Mouse (Mus musculus) MEL (cell line): ENCODE measurements around the gene Slc17a7. TPM values are rescaled to one million over a fixed set of nuclear protein-coding genes. Genes with fewer than 3 reads are reported as not detected.

ENCODE experiments used
- DNase-seq: peaks from one replicate; pipeline ENCODE4 v3.0.0; 2011; ENCODE audit warnings: low read depth, low spot score
- H3K27ac ChIP-seq: 2 replicates; pipeline ENCODE4 v1.5.1; 2012; ENCODE audit warnings: low read depth, mild to moderate bottlenecking, control low read depth, low read length, moderate library complexity; ENCODE audit not compliant: control insufficient read depth
- H3K27me3 ChIP-seq, 2 experiments: fragments of 150-350 bp in 1 of 2; sonication (generic) in 1 of 2; 2 replicates each; pipeline ENCODE4 v1.6.1; 2012; ENCODE audit warnings: low read length in 2 of 2, mild to moderate bottlenecking in 2 of 2, improper control_type of control experiment in 1 of 2, moderate library complexity in 1 of 2; ENCODE audit not compliant: insufficient read depth in 2 of 2, control insufficient read depth in 1 of 2
- H3K36me3 ChIP-seq, 2 experiments: 2 replicates each; pipeline ENCODE4 v1.6.1; 2012 to 2014; ENCODE audit warnings: low read length in 2 of 2, improper control_type of control experiment in 1 of 2, inconsistent platforms in 1 of 2, mild to moderate bottlenecking in 1 of 2; ENCODE audit not compliant: insufficient read depth in 2 of 2, control insufficient read depth in 1 of 2
- H3K4me1 ChIP-seq, 2 experiments: fragments of 150-350 bp in 1 of 2; sonication (generic) in 1 of 2; 2 replicates each; pipeline ENCODE4 v1.6.1; 2012; ENCODE audit warnings: low read length in 2 of 2, improper control_type of control experiment in 1 of 2, mild to moderate bottlenecking in 1 of 2; ENCODE audit not compliant: insufficient read depth in 2 of 2, control insufficient read depth in 1 of 2
- H3K4me3 ChIP-seq, 2 experiments: fragments of 150-350 bp in 1 of 2; sonication (generic) in 1 of 2; 2 replicates each; pipeline ENCODE4 v1.5.1; 2012; ENCODE audit warnings: low read depth in 2 of 2, low read length in 2 of 2, mild to moderate bottlenecking in 2 of 2, moderate library complexity in 2 of 2, control low read depth in 1 of 2, improper control_type of control experiment in 1 of 2; ENCODE audit not compliant: control insufficient read depth in 1 of 2, insufficient read depth in 1 of 2
- H3K79me2 ChIP-seq: 2 replicates; pipeline ENCODE4 v1.6.1; 2012; ENCODE audit warnings: mild to moderate bottlenecking, low read length, moderate library complexity; ENCODE audit not compliant: control insufficient read depth, poor library complexity, insufficient read depth
- H3K9ac ChIP-seq: 2 replicates; pipeline ENCODE4 v1.6.1; 2012; ENCODE audit warnings: low read depth, mild to moderate bottlenecking, control low read depth, low read length, moderate library complexity; ENCODE audit not compliant: control insufficient read depth, poor library complexity, severe bottlenecking
- H3K9me3 ChIP-seq: fragments of 150-350 bp; sonication (generic); replicated peaks from 2 replicates; pipeline ENCODE4 v1.6.1; 2012; ENCODE audit warnings: mild to moderate bottlenecking, low read length, improper control_type of control experiment, moderate library complexity; ENCODE audit not compliant: insufficient read depth
- CHD2 ChIP-seq: IDR thresholded peaks from 2 replicates; pipeline ENCODE4 v1.6.1; 2011; ENCODE audit warnings: low read length, improper control_type of control experiment
- CTCF ChIP-seq, 3 experiments: IDR thresholded peaks in 2 of 3; conservative IDR thresholded peaks in 1 of 3; 2 replicates each; pipeline ENCODE4 v1.5.1; 2011 to 2012; ENCODE audit warnings: low read length in 3 of 3, low read depth in 2 of 3, mild to moderate bottlenecking in 2 of 3, improper control_type of control experiment in 1 of 3, inconsistent platforms in 1 of 3, mixed read lengths in 1 of 3, moderate library complexity in 1 of 3; ENCODE audit not compliant: control insufficient read depth in 1 of 3, insufficient read depth in 1 of 3, poor library complexity in 1 of 3, severe bottlenecking in 1 of 3
- E2F4 ChIP-seq: IDR thresholded peaks from 2 replicates; pipeline ENCODE4 v1.6.1; 2011; ENCODE audit warnings: low read depth, low read length, improper control_type of control experiment, borderline replicate concordance
- ELF1 ChIP-seq: IDR thresholded peaks from 2 replicates; pipeline ENCODE4 v1.6.1; 2014; ENCODE audit warnings: low read depth, mild to moderate bottlenecking, inconsistent platforms, low read length, improper control_type of control experiment, moderate library complexity
- EP300 ChIP-seq, 2 experiments: IDR thresholded peaks; 2 replicates each; pipeline ENCODE4 v1.6.1; 2011; ENCODE audit warnings: improper control_type of control experiment in 2 of 2, low read length in 2 of 2, low read depth in 1 of 2, mild to moderate bottlenecking in 1 of 2
- ETS1 ChIP-seq: IDR thresholded peaks from 2 replicates; pipeline ENCODE4 v1.6.1; 2012; ENCODE audit warnings: low read depth, mild to moderate bottlenecking, inconsistent platforms, low read length, improper control_type of control experiment, moderate library complexity
- GABPA ChIP-seq: IDR thresholded peaks from 2 replicates; pipeline ENCODE4 v1.6.1; 2012; ENCODE audit warnings: low read depth, mild to moderate bottlenecking, inconsistent platforms, low read length, improper control_type of control experiment, moderate library complexity
- GATA1 ChIP-seq: IDR thresholded peaks from 2 replicates; pipeline ENCODE4 v1.6.1; 2011; ENCODE audit warnings: low read depth, low read length, improper control_type of control experiment
- HCFC1 ChIP-seq: IDR thresholded peaks from 2 replicates; pipeline ENCODE4 v1.6.1; 2012; ENCODE audit warnings: low read depth, mild to moderate bottlenecking, inconsistent platforms, low read length, improper control_type of control experiment, moderate library complexity
- JUND ChIP-seq: IDR thresholded peaks from 2 replicates; pipeline ENCODE4 v1.6.1; 2011; ENCODE audit warnings: low read depth, mild to moderate bottlenecking, improper control_type of control experiment, low read length
- KAT2A ChIP-seq: conservative IDR thresholded peaks from 2 replicates; pipeline ENCODE4 v1.6.1; 2012; ENCODE audit warnings: low read depth, low read length, improper control_type of control experiment, inconsistent platforms
- MAFK ChIP-seq: IDR thresholded peaks from 2 replicates; pipeline ENCODE4 v1.6.1; 2011; ENCODE audit warnings: low read depth, mild to moderate bottlenecking, low read length, improper control_type of control experiment, borderline replicate concordance
- MAZ ChIP-seq: IDR thresholded peaks from 2 replicates; pipeline ENCODE4 v1.6.1; 2012; ENCODE audit warnings: low read depth, mild to moderate bottlenecking, inconsistent platforms, low read length, improper control_type of control experiment
- MEF2A ChIP-seq: IDR thresholded peaks from 2 replicates; pipeline ENCODE4 v1.6.1; 2014; ENCODE audit warnings: low read depth, mild to moderate bottlenecking, inconsistent platforms, low read length, improper control_type of control experiment; ENCODE audit not compliant: poor library complexity, insufficient replicate concordance, severe bottlenecking; ENCODE audit errors: extremely low read depth
- MXI1 ChIP-seq: IDR thresholded peaks from 2 replicates; pipeline ENCODE4 v1.6.1; 2011; ENCODE audit warnings: mild to moderate bottlenecking, low read depth, low read length, improper control_type of control experiment
- MYC ChIP-seq: IDR thresholded peaks from 2 replicates; pipeline ENCODE4 v1.6.1; 2011; ENCODE audit warnings: low read depth, mild to moderate bottlenecking, low read length, improper control_type of control experiment, moderate library complexity
- NELFE ChIP-seq: IDR thresholded peaks from 2 replicates; pipeline ENCODE4 v1.6.1; 2011; ENCODE audit warnings: low read depth, low read length, improper control_type of control experiment
- POLR2A ChIP-seq, 2 experiments: IDR thresholded peaks; 2 replicates each; pipeline ENCODE4 v1.6.1; 2011 to 2012; ENCODE audit warnings: low read length in 2 of 2, mild to moderate bottlenecking in 2 of 2, control low read depth in 1 of 2, improper control_type of control experiment in 1 of 2, low read depth in 1 of 2, moderate library complexity in 1 of 2; ENCODE audit not compliant: control insufficient read depth in 1 of 2, insufficient read depth in 1 of 2, poor library complexity in 1 of 2
- POLR2AphosphoS2 ChIP-seq: IDR thresholded peaks from 2 replicates; pipeline ENCODE4 v1.6.1; 2011; ENCODE audit warnings: low read length, improper control_type of control experiment
- POLR2AphosphoS5 ChIP-seq: IDR thresholded peaks from 2 replicates; pipeline ENCODE4 v1.6.1; 2012; ENCODE audit warnings: low read depth, borderline replicate concordance, mild to moderate bottlenecking, inconsistent platforms, low read length, moderate library complexity, mixed read lengths
- RAD21 ChIP-seq: IDR thresholded peaks from 2 replicates; pipeline ENCODE4 v1.6.1; 2011; ENCODE audit warnings: mild to moderate bottlenecking, low read depth, low read length, improper control_type of control experiment
- SIN3A ChIP-seq: IDR thresholded peaks from 2 replicates; pipeline ENCODE4 v1.6.1; 2012; ENCODE audit warnings: low read length, improper control_type of control experiment, inconsistent platforms
- SMC3 ChIP-seq: IDR thresholded peaks from 2 replicates; pipeline ENCODE4 v1.6.1; 2011; ENCODE audit warnings: low read depth, low read length, improper control_type of control experiment
- TBP ChIP-seq: IDR thresholded peaks from 2 replicates; pipeline ENCODE4 v1.8.0; 2011; ENCODE audit warnings: low read depth, low read length, improper control_type of control experiment
- TCF12 ChIP-seq: IDR thresholded peaks from 2 replicates; pipeline ENCODE4 v1.6.1; 2014; ENCODE audit warnings: low read depth, mild to moderate bottlenecking, inconsistent platforms, low read length, improper control_type of control experiment, moderate library complexity
- UBTF ChIP-seq: IDR thresholded peaks from 2 replicates; pipeline ENCODE4 v1.6.1; 2012; ENCODE audit warnings: low read depth, mild to moderate bottlenecking, inconsistent platforms, low read length, improper control_type of control experiment, moderate library complexity, borderline replicate concordance; ENCODE audit not compliant: insufficient read depth
- USF1 ChIP-seq: IDR thresholded peaks from 2 replicates; pipeline ENCODE4 v1.6.1; 2014; ENCODE audit warnings: low read depth, mild to moderate bottlenecking, inconsistent platforms, low read length, improper control_type of control experiment, moderate library complexity
- USF2 ChIP-seq, 2 experiments: IDR thresholded peaks; 2 replicates each; pipeline ENCODE4 v1.6.1; 2011 to 2012; ENCODE audit warnings: improper control_type of control experiment in 2 of 2, low read length in 2 of 2, borderline replicate concordance in 1 of 2, inconsistent platforms in 1 of 2, low read depth in 1 of 2, mild to moderate bottlenecking in 1 of 2; ENCODE audit not compliant: insufficient read depth in 1 of 2
- ZC3H11A ChIP-seq: IDR thresholded peaks from 2 replicates; pipeline ENCODE4 v1.6.1; 2012; ENCODE audit warnings: low read depth, mild to moderate bottlenecking, inconsistent platforms, low read length, improper control_type of control experiment
- ZMIZ1 ChIP-seq: IDR thresholded peaks from 2 replicates; pipeline ENCODE4 v1.6.1; 2012; ENCODE audit warnings: low read depth, mild to moderate bottlenecking, inconsistent platforms, low read length, improper control_type of control experiment, moderate library complexity
- ZNF384 ChIP-seq: IDR thresholded peaks from 2 replicates; pipeline ENCODE4 v1.6.1; 2012; ENCODE audit warnings: low read depth, mild to moderate bottlenecking, inconsistent platforms, low read length, improper control_type of control experiment
- polyA plus RNA-seq, 2 experiments: library from polyadenylated mRNA; stranded (reverse) in 1 of 2; unstranded in 1 of 2; fragments of >175 nt in 1 of 2; fragments of >200 nt in 1 of 2; gene quantifications; 2 replicates each; pipeline versions ENCODE4 v1.2.1 to v1.2.4; 2012; ENCODE audit warnings: low replicate concordance in 2 of 2, low read depth in 1 of 2; ENCODE audit not compliant: insufficient read length in 2 of 2, insufficient read depth in 1 of 2, missing spikeins in 1 of 2
- total RNA-seq: library from RNA; depleted of rRNA; stranded (reverse); fragments of 300-350 nt; gene quantifications from 2 replicates; pipeline ENCODE4 v1.2.3, GENCODE M21; 2012

Gene Slc17a7
- total and polyA plus RNA-seq, 3 experiments, result 0.23 to 1.0 TPM; not detected in 1

- TF ChIP-seq POLR2A (IDR thresholded peaks at IDR 0.05; ENCODE audit: control insufficient read depth in 1 of 2, insufficient read depth in 1 of 2, low read depth in 1 of 2, low read length in 2 of 2, poor library complexity in 1 of 2), result peak; percentile 72 to 89
- TF ChIP-seq USF1, result peak; percentile 88
- peak; percentile 98 for TF ChIP-seq NELFE
- peak; percentile 81 for TF ChIP-seq HCFC1
- no peak for TF ChIP-seq GATA1
These were observed 9.4 kb upstream of the Slc17a7 start, which contains the start of the genes Pih1d1 and Aldh16a1 (continued) for GRCm38 (mm10) chr7:45154096-45154992.

- H3K36me3 ChIP-seq, result peaks cover 0 to 7% of the 10 kb centered on the region in 2 experiments; a peak in 2 of 4 replicates
- peak overlapping the region; percentile 63 for H3K9ac ChIP-seq
- peak; percentile 89 for DNase-seq
- no peak; the same call in 1 of the 2 replicates for TF ChIP-seq MXI1
- TF ChIP-seq RAD21, result no peak; the same call in none of the 2 replicates
- TF ChIP-seq MEF2A, result no peak
- no peak for TF ChIP-seq E2F4
- TF ChIP-seq POLR2AphosphoS5, result no peak
- peak; percentile 31; the same call in 1 of the 2 replicates for TF ChIP-seq SMC3
- peak; percentile 10; the same call in 1 of the 2 replicates for TF ChIP-seq SIN3A
- TF ChIP-seq MAZ, result no peak
- 0 out of 2 replicates have a peak, but pooled peaks have one; percentile 18 for TF ChIP-seq TCF12
- no peak for TF ChIP-seq GATA1
- TF ChIP-seq GABPA, result no peak
- TF ChIP-seq USF1, result no peak
- peak; percentile 69 for TF ChIP-seq MYC
- no peak for TF ChIP-seq UBTF
- no peak for TF ChIP-seq CHD2
- no peak for TF ChIP-seq ZMIZ1
- peak; percentile 66 to 77 (median 68) for TF ChIP-seq CTCF (IDR thresholded peaks at IDR 0.05 in 2 of 3, conservative IDR thresholded peaks at IDR 0.05 in 1 of 3; ENCODE audit: control insufficient read depth in 1 of 3, insufficient read depth in 1 of 3, low read depth in 2 of 3, low read length in 3 of 3, poor library complexity in 1 of 3, severe bottlenecking in 1 of 3)
- TF ChIP-seq MAFK, result no peak
- peak; percentile 29; the same call in 1 of the 2 replicates for TF ChIP-seq ETS1
- 0 out of 4 replicates have a peak, but pooled peaks of 1 of the 2 experiments have one; percentile 20 for TF ChIP-seq EP300 (IDR thresholded peaks at IDR 0.05; ENCODE audit: low read depth in 1 of 2, low read length in 2 of 2)
- peak; percentile 57; the same call in 1 of the 2 replicates for TF ChIP-seq ELF1
- TF ChIP-seq ZNF384, result no peak
- TF ChIP-seq HCFC1, result no peak; the same call in none of the 2 replicates
- no peak for TF ChIP-seq USF2 (IDR thresholded peaks at IDR 0.05; ENCODE audit: borderline replicate concordance in 1 of 2, insufficient read depth in 1 of 2, low read depth in 1 of 2, low read length in 2 of 2)
- TF ChIP-seq JUND, result no peak
- no peak for TF ChIP-seq KAT2A
- TF ChIP-seq TBP, result no peak; the same call in 1 of the 2 replicates
- 0 out of 2 replicates have a peak, but pooled peaks have one; percentile 7 for TF ChIP-seq ZC3H11A
- TF ChIP-seq POLR2AphosphoS2, result no peak
These were observed 8.7 kb upstream of the Slc17a7 start for GRCm38 (mm10) chr7:45154993-45155514.

More at GRCm38 (mm10) chr7:45154993-45155514, 8.7 kb upstream of the Slc17a7 start:
- H3K4me1 ChIP-seq, result peaks cover 4 to 12% of the 10 kb centered on the region in 2 experiments; a peak in 3 of 4 replicates
- H3K27me3 ChIP-seq, result no peaks in the 10 kb centered on the region
- H3K27ac ChIP-seq, result peak overlapping the region; percentile 85
- peaks cover 7% of the 10 kb centered on the region; the same call in 1 of the 2 replicates for H3K79me2 ChIP-seq
- peak overlapping the region; percentile 69 to 85 for H3K4me3 ChIP-seq
- no peaks in the 10 kb centered on the region for H3K9me3 ChIP-seq
